Mouse (Mus musculus) heart, embryonic 15.5 days (tissue): ENCODE results near the gene Rassf7. TPM values are rescaled to one million over a fixed set of nuclear protein-coding genes. Genes with fewer than 3 reads are reported as not detected.

Experiments
- ATAC-seq: fragments of 200-750 bp; cut with Nextera tagmentation; replicated peaks from 2 replicates; pipeline ENCODE4 v1.8.0; 2017; ENCODE audit warnings: low read depth, moderate TSS enrichment; ENCODE audit not compliant: insufficient number of reproducible peaks, insufficient read depth, low FRiP score
- H3K27ac ChIP-seq: fragments of 300-500 bp; sonication (generic); 2 replicates; pipeline ENCODE4 v1.5.1; 2015; ENCODE audit warnings: mild to moderate bottlenecking, inconsistent platforms
- H3K27me3 ChIP-seq: fragments of 300-500 bp; sonication (generic); 2 replicates; pipeline ENCODE4 v1.6.1; 2015; ENCODE audit warnings: inconsistent platforms
- H3K36me3 ChIP-seq: fragments of 300-500 bp; sonication (generic); 2 replicates; pipeline ENCODE4 v1.6.1; 2015; ENCODE audit warnings: mild to moderate bottlenecking, inconsistent platforms
- H3K4me1 ChIP-seq: fragments of 300-500 bp; sonication (generic); replicated peaks from 2 replicates; pipeline ENCODE4 v1.6.1; 2015; ENCODE audit warnings: inconsistent platforms
- H3K4me2 ChIP-seq: fragments of 300-500 bp; sonication (generic); 2 replicates; pipeline ENCODE4 v1.6.1; 2015; ENCODE audit warnings: inconsistent platforms, mild to moderate bottlenecking, moderate library complexity
- H3K4me3 ChIP-seq: fragments of 300-500 bp; sonication (generic); 2 replicates; pipeline ENCODE4 v1.5.1; 2015; ENCODE audit warnings: mild to moderate bottlenecking, inconsistent platforms
- H3K9ac ChIP-seq: fragments of 300-500 bp; sonication (generic); 2 replicates; pipeline ENCODE4 v1.6.1; 2015; ENCODE audit warnings: mild to moderate bottlenecking, inconsistent platforms
- H3K9me3 ChIP-seq: fragments of 300-500 bp; sonication (generic); replicated peaks from 2 replicates; pipeline ENCODE4 v1.6.1; 2016; ENCODE audit warnings: inconsistent platforms
- WGBS: fragments of 180-500 bp; shearing (Covaris S2); methylation state at CpG from one replicate; pipeline ENCODE4 v1.1.7; 2015; ENCODE audit warnings: mixed read lengths; 5-methylcytosine and 5-hydroxymethylcytosine counted together
- microRNA counts: library from miRNA; unstranded; fragments of <30 nt; microRNA quantifications from one replicate; lab custom pipeline; 2016
- microRNA-seq: library from miRNA; unstranded; fragments of <30 nt; microRNA quantifications from one replicate; pipeline ENCODE4, GENCODE M21; 2016
- polyA plus RNA-seq: library from polyadenylated mRNA; unstranded; fragments of >200 nt; fragmentation: Nextera tagmentation; extraction: Ambion mirVana; gene quantifications from 2 replicates; pipeline ENCODE4 v1.2.1, GENCODE M21; 2015

Gene Rassf7
- polyA plus RNA-seq, 1 experiment from 2014 or later, result 11.4 TPM

- peaks cover 16% of the 10 kb centered on the region for H3K4me1 ChIP-seq
- ATAC-seq, result no peak
- no peaks in the 10 kb centered on the region for H3K27me3 ChIP-seq
- peaks cover 42% of the 10 kb centered on the region for H3K36me3 ChIP-seq
- peak overlapping the region; percentile 89 for H3K4me2 ChIP-seq
- no peaks in the 10 kb centered on the region for H3K9me3 ChIP-seq
- WGBS, result 30% methylated on average over 12 of the region's 12 CpGs
- no peak overlapping the region for H3K9ac ChIP-seq
- no peak overlapping the region for H3K27ac ChIP-seq
- H3K4me3 ChIP-seq, result peak overlapping the region; percentile 71
Observed at GRCm38 (mm10) chr7:141264761-141265410, 49.2 kb downstream of the Rassf7 start.

GRCm38 (mm10) chr7:141265411-141265738 lies 49.7 kb downstream of the Rassf7 start:
- Histone ChIP-seq H3K4me3 (peak overlapping the region; percentile 71), H3K4me1 (peaks cover 16% of the 10 kb centered on the region), H3K36me3 (peaks cover 37% of the 10 kb centered on the region), H3K9me3 (no peaks in the 10 kb centered on the region), H3K4me2 (peak overlapping the region; percentile 89), H3K27me3 (no peaks in the 10 kb centered on the region), H3K9ac (no peak overlapping the region), H3K27ac (no peak overlapping the region)
- 36% methylated on average over 11 of the region's 11 CpGs for WGBS
- ATAC-seq, result no peak

- WGBS, result 8% methylated on average over 25 of the region's 25 CpGs
Observed at GRCm38 (mm10) chr7:141265739-141266561, 50.3 kb downstream of the Rassf7 start, which contains the start of gene Irf7. Irf7 (minus strand) TSS chr7:141266481.

More at GRCm38 (mm10) chr7:141265739-141266561, 50.3 kb downstream of the Rassf7 start, which contains the start of gene Irf7:
- Histone ChIP-seq H3K27me3 (no peaks in the 10 kb centered on the region), H3K4me1 (peaks cover 16% of the 10 kb centered on the region), H3K9me3 (no peaks in the 10 kb centered on the region), H3K9ac (peak within 1 kb of the TSS; percentile 69), H3K4me3 (peak within 1 kb of the TSS; percentile 71), H3K36me3 (peaks cover 31% of the 10 kb centered on the region), H3K27ac (0 out of 2 replicates have a peak within 1 kb of the TSS, but pooled peaks have one; percentile 9), H3K4me2 (peak within 1 kb of the TSS; percentile 89)
- peak; percentile 73 for ATAC-seq

MicroRNA genes within 50 kb of the gene (microRNA counts, 519-probe panel; counts per million panel counts)
- 3,554 counts per million, percentile 86 among the panel's probes with 10 or more counts for microRNA mmu-miR-210 (lab: Ali Mortazavi, UCI)

Small RNA genes lying within 50 kb of the gene (microRNA-seq; reads per million reads assigned to microRNA genes)
- 858 reads per million, percentile 76 among the genes with 10 or more reads in this experiment for gene Mir210

Other genes starting within 250 kb of the Rassf7 start
- gene Ifitm1, start 248.6 kb upstream of the Rassf7 start, polyA plus RNA-seq, result 11.7 and 49.8 TPM in 2 replicates
- gene Ifitm3, start 205.1 kb upstream of the Rassf7 start, polyA plus RNA-seq, result 103 and 212 TPM in 2 replicates
- 0.53 and 1.4 TPM in 2 replicates for gene Ifitm6, start 197.9 kb upstream of the Rassf7 start, polyA plus RNA-seq
- gene Gm17387, start 186.7 kb upstream of the Rassf7 start, polyA plus RNA-seq, result not detected in 2 replicates
- gene B4galnt4, start 154.8 kb upstream of the Rassf7 start, polyA plus RNA-seq, result 1.0 and 2.0 TPM in 2 replicates
- gene Pkp3, start 137.6 kb upstream of the Rassf7 start, polyA plus RNA-seq, result 0.97 and 5.9 TPM in 2 replicates
- gene Sigirr, start 115.3 kb upstream of the Rassf7 start, polyA plus RNA-seq, result 3.6 and 5.6 TPM in 2 replicates
- 0.16 and 0.82 TPM in 2 replicates for gene Ano9, start 98.1 kb upstream of the Rassf7 start, polyA plus RNA-seq
- 51.9 and 56.5 TPM in 2 replicates for gene Ptdss2, start 93.5 kb upstream of the Rassf7 start, polyA plus RNA-seq
- 86.6 and 111 TPM in 2 replicates for gene Rnh1, start 43.0 kb upstream of the Rassf7 start, polyA plus RNA-seq
- 74.4 and 92.5 TPM in 2 replicates for gene Hras, start 21.9 kb upstream of the Rassf7 start, polyA plus RNA-seq
- gene Lrrc56, start 21.7 kb upstream of the Rassf7 start, polyA plus RNA-seq, result 2.7 and 4.0 TPM in 2 replicates
- gene Lmntd2, start 1.8 kb upstream of the Rassf7 start, polyA plus RNA-seq, result 0.23 and 0.58 TPM in 2 replicates
- gene Phrf1, start 12.9 kb downstream of the Rassf7 start, polyA plus RNA-seq, result 36.7 and 44.9 TPM in 2 replicates
- gene Irf7, start 50.6 kb downstream of the Rassf7 start, polyA plus RNA-seq, result 3.0 and 6.5 TPM in 2 replicates
- gene Cdhr5, start 60.9 kb downstream of the Rassf7 start, polyA plus RNA-seq, result 0.05 TPM in 1 of 2 replicates, not detected in the other
- gene Sct, start 63.3 kb downstream of the Rassf7 start, polyA plus RNA-seq, result 1.5 and 1.6 TPM in 2 replicates
- gene Drd4, start 76.1 kb downstream of the Rassf7 start, polyA plus RNA-seq, result 0.18 and 0.22 TPM in 2 replicates
- 29.4 and 42.1 TPM in 2 replicates for gene Deaf1, start 111.8 kb downstream of the Rassf7 start, polyA plus RNA-seq
- gene Tmem80, start 111.9 kb downstream of the Rassf7 start, polyA plus RNA-seq, result 29.3 and 35.6 TPM in 2 replicates
- gene Eps8l2, start 123.0 kb downstream of the Rassf7 start, polyA plus RNA-seq, result 1.1 and 4.7 TPM in 2 replicates
- gene Taldo1, start 176.3 kb downstream of the Rassf7 start, polyA plus RNA-seq, result 225 and 246 TPM in 2 replicates
- gene Gatd1, start 198.3 kb downstream of the Rassf7 start, polyA plus RNA-seq, result 25.5 and 31.6 TPM in 2 replicates
- gene Cend1, start 213.6 kb downstream of the Rassf7 start, polyA plus RNA-seq, result 4.5 and 5.2 TPM in 2 replicates
- 14.1 and 20.2 TPM in 2 replicates for gene Slc25a22, start 222.0 kb downstream of the Rassf7 start, polyA plus RNA-seq
- 6.7 and 9.6 TPM in 2 replicates for gene Pidd1, start 228.2 kb downstream of the Rassf7 start, polyA plus RNA-seq
- 703 and 884 TPM in 2 replicates for gene Rplp2, start 231.5 kb downstream of the Rassf7 start, polyA plus RNA-seq
- 56.3 and 57.5 TPM in 2 replicates for gene Pnpla2, start 239.3 kb downstream of the Rassf7 start, polyA plus RNA-seq
- gene Cracr2b, start 245.2 kb downstream of the Rassf7 start, polyA plus RNA-seq, result 24.9 and 26.2 TPM in 2 replicates